Mouse (Mus musculus): ENCODE data around the gene Mrfap1. TPM values are rescaled to one million over a fixed set of nuclear protein-coding genes. Genes with fewer than 3 reads are reported as not detected.
A peak's percentile ranks its signal among the peaks of the same experiment; 100 is the strongest.
"Not testable (repeated sequence)": the region's sequence is repeated elsewhere in the genome, so short reads cannot be mapped to it uniquely, and the experiment has no call there.

Gene Mrfap1
- total RNA-seq, 1 experiment from 2014 or later = 198 TPM

DNA sequence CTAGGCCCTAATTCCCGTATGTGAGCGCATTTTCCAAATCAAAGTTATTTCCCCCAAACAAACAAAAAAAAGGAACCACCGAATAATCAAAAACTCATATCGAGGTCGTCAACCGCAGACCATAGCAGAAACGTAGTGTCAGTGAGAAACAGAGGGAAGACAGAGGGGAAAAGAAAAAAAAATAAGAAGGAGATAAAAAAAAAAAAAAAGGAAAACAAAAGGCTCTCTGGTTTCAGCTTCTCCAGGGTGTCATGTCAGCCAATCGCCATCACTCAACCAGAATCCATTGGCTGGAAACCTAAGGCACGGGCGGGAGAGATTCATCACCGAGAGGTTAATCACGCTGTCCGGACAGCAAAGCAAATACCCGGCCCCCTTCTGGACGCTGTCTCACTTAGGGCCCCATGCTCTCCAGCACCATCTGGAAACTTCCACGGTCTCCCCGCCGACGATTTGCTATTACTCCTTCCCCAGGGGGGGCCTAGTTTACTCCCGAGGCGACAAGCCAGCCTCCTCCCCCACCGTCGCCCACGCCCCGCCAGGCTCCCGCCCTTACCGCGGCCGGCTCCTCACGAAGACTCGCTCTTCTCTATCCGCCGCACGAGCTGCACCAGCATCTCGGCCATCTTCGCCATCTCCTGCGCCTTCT is 801 bp downstream of the Mrfap1 start:
- ATAC-seq (ENCODE audit: extremely low read depth, insufficient number of reproducible peaks, low FRiP score, poor library complexity, severe bottlenecking) = not testable (repeated sequence)

DNA sequence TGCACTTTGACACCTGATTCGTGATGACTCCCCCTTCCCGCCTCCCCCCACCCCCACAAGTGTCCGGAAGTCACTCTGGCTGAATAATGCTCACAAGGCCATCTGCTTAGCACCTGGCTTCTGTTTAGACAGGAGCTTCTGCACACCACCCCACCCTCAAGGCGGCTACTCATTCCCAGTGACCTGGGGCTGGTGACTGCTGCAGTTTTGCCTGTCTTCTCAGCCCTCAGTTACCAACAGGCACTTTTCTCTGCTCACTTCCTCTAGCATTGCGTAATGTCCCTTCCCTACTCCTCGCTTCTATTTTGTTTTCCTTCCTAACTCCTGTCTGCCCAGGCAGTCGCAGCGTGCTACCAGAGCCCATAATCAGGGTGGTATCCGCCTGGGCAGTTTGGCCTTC is 4.7 kb downstream of the Mrfap1 start:
- no peak for ATAC-seq (ENCODE audit: extremely low read depth, insufficient number of reproducible peaks, low FRiP score, poor library complexity, severe bottlenecking)

DNA sequence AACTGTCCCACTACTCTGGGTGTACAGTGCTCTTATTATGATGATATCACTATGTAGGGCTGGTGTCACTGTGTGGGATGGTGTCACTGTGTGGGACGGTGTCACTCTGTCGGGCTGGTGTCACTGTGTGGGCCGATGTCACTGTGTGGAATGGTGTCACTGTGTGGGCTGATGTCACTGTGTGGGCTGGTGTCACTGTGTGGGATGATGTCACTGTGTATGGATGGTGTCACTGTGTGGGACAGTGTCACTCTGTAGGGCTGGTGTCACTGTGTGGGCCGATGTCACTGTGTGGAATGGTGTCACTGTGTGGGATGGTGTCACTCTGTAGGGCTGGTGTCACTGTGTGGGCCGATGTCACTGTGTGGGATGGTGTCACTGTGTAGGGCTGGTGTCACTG is 10.5 kb downstream of the Mrfap1 start:
- ATAC-seq (ENCODE audit: extremely low read depth, insufficient number of reproducible peaks, low FRiP score, poor library complexity, severe bottlenecking) = no peak

DNA sequence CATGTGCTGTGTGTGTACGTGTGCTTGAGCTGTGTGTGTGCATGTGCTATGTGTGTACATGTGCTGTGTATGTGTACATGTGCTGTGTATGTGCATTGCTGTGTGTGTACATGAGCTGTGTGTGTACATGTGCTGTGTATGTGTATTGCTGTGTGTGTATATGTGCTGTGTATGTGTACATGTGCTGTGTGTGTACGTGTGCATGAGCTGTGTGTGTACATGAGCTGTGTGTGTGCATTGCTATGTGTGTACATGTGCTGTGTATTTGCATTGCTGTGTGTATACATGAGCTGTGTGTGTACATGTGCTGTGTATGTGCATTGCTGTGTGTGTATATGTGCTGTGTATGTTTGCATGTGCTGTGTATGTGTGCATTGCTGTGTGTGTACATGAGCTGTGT is 17.1 kb downstream of the Mrfap1 start:
- ATAC-seq (ENCODE audit: extremely low read depth, insufficient number of reproducible peaks, low FRiP score, poor library complexity, severe bottlenecking) = no peak

DNA sequence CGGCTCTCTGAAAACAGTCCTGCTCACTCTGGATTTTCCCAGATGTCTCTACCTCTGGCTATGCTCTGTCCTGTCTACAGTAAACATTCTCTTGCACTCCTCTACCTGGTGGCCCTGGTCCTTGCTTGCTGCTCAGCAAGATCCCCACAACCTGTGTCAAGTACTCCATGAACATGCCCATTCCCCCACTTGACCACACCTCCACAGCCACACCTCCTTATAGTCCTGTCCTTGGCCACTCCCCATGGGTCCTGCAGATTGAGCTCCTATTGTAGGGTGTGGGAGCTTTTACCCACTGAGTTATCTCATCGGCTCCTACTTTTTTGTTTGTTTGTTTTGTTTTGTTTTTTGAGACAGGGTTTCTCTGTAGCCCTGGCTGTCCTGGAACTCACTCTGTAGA is 17.7 kb downstream of the Mrfap1 start:
- no peak for ATAC-seq (ENCODE audit: extremely low read depth, insufficient number of reproducible peaks, low FRiP score, poor library complexity, severe bottlenecking)

DNA sequence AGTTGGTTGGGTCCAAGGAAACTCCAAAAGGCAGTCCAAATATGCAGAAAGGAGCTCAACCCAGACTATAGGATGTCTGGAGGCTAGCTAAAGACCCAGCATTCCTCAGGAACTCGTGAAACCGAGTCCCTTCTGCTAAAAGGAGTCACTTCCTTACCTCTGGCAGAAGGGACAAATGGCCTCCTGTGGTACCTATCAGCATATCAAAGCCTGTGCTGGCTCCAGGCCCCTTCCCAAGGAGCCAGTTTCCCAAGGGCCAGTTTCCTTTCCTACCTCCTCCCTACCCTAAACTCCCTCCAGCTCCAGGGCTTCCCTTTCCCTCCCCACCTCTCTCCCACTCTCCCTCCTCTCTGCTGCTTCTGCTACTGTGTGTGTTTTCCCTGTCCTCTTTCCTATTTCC is 19.4 kb downstream of the Mrfap1 start:
- no peak for ATAC-seq (ENCODE audit: extremely low read depth, insufficient number of reproducible peaks, low FRiP score, poor library complexity, severe bottlenecking)

DNA sequence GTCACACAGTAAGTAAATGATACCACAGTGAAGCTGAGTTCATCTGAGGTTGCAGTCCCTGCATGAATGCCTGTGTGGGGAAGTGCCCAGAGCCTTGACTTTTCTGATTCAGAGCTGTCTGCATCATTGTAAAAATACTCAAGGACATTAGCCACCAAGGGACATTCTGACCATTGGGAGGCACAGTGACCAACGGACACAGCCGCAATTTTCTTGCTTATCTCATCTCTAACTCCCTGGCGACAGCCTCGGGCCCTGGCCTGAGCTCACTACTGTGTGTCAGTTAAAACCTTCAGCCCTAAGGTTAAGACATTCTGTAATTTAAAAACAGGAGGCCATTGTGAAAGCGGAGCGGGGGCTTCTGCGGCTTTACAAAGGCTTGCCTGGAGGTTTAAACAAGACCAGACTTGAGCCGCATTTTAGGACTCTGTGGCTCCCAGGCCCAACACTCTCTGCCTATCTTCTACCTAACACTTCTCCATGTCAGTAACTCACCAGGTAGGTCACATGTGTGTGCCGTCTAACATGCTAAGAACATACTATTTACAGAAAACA is 20.5 kb downstream of the Mrfap1 start:
- no peak for ATAC-seq (ENCODE audit: extremely low read depth, insufficient number of reproducible peaks, low FRiP score, poor library complexity, severe bottlenecking)

DNA sequence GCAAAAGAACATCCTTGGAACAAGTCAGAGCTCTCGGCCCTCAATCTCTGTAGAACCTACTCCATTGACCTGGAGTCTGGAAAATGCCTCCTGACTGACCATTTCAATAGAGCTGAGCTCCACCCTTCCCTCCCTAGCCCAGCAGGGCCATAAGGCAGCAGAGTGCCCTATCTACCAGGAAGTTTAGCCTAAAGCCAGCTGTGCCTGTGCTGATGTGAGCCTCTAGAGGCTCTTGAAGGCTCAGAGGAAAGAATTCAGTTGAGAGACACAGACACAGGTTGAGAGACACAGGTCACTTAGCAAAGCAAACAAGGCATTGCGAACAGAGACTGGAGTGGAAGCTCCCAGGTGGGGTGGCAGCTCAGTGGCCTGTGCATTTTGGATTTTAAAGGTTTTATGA is 21.3 kb downstream of the Mrfap1 start:
- no peak for ATAC-seq (ENCODE audit: extremely low read depth, insufficient number of reproducible peaks, low FRiP score, poor library complexity, severe bottlenecking)

DNA sequence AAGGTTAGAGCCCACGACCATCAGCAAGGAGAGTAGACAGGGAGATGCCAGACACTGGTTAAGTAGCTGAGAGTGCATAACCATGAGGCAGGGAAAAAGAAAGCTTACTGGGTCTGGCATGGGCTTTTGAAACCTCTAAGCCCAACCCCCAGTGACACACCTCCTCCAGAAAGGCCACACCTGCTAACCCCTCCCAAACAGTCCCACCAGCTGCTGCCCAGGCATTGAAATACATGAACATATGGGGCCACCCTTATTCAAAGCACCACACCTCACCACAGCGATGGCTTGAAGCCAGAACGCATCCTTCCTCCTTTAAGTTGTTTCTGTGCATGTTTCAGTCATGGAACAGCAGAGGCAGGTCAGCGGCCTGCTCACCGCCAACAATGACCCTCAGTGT is 24.0 kb downstream of the Mrfap1 start:
- ATAC-seq (ENCODE audit: extremely low read depth, insufficient number of reproducible peaks, low FRiP score, poor library complexity, severe bottlenecking) = no peak

DNA sequence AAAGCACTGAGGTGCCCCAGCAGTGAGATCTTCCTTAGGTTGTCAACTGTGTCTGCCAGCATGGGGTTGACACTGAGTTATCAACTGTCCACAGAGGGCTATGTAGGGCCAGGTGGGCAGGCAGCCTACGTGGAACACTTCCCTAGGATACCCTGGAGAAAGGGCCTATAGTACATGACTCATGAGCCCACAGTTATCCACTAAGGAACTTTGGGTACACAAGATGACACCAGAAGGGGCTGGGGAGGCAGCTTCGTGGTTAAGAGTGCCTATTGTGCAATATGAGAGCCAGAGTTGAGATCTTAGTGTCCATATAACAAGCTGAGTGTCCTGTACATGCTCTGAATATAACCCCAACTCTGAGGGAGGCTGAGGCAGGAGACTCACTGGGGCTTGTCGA is 27.0 kb downstream of the Mrfap1 start:
- no peak for ATAC-seq (ENCODE audit: extremely low read depth, insufficient number of reproducible peaks, low FRiP score, poor library complexity, severe bottlenecking)

DNA sequence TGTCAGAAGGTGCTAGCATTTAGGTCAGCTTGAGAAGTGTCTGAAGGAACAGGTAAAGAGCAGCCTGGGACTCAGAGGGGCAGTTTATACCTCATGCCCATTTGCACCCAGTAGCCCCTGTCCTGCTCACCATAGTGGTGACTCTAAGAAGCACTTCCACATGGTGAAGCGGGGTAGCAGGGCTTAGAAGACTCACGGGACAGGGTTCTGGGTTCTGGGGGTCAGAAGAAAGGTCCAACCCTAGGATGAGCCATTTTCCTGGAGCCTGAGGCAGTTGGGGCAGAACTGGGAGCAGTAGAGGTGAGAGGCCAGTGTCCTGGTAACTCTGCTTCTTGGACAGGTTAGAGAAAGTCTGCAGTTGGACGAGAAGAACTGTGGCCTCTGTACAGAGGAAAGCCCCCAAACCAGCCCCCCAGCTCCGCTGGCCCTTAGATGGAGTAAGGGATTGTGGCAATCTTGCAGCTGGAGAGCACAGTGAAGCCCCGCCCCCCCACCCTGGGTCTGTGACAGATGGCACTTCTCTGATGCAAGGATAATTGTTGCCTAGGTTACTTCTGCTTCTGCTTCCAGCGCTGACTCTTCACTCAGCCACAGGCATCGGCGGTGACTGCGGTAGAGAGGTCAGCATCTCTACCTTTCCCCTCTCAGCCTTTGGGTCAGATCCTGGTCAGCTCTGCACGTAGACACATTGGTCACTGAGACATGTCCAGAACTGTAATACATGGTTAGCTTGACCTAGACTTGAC is 29.4 kb downstream of the Mrfap1 start:
- ATAC-seq (ENCODE audit: extremely low read depth, insufficient number of reproducible peaks, low FRiP score, poor library complexity, severe bottlenecking) = peak; percentile 42; the same call in 1 of the 2 replicates

DNA sequence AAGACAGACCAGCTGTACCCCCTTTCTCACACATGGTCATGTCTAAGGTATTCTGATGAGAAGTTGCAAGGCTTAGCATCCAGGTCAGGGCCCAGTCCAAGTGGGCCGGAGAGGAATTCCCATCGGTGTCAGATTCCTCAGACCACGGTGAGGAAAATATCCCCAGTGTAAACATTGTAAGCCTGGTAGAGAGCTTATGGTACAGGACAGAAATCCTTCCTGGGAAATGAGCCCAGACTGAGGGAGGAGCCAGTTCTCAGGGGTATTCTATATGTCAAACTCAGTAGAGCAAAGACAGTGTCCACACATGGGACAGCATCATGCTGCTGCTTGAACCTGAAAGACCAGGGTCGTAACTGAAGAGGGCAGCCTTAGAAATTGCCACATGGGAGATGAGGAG is 36.7 kb downstream of the Mrfap1 start:
- ATAC-seq (ENCODE audit: extremely low read depth, insufficient number of reproducible peaks, low FRiP score, poor library complexity, severe bottlenecking) = no peak

DNA sequence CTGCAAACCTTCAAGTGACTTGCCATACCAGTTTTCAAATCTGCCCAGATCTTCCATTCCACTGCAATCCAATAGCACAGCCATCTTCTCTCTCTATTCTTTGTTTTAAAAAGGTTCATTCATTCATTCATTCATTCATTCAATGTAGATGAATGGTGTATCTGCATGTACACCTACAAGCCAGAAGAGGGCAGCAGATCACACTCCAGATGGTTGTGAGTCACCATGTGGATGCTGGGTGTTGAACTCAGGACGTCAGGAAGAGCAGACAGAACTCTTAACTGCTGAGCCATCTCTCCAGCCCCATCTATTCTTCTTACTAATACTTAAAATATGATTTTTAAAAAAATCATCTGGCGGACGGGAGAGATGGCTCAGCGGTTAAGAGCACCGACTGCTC is 39.5 kb downstream of the Mrfap1 start:
- ATAC-seq (ENCODE audit: extremely low read depth, insufficient number of reproducible peaks, low FRiP score, poor library complexity, severe bottlenecking) = peak; percentile 70; the same call in 1 of the 2 replicates

DNA sequence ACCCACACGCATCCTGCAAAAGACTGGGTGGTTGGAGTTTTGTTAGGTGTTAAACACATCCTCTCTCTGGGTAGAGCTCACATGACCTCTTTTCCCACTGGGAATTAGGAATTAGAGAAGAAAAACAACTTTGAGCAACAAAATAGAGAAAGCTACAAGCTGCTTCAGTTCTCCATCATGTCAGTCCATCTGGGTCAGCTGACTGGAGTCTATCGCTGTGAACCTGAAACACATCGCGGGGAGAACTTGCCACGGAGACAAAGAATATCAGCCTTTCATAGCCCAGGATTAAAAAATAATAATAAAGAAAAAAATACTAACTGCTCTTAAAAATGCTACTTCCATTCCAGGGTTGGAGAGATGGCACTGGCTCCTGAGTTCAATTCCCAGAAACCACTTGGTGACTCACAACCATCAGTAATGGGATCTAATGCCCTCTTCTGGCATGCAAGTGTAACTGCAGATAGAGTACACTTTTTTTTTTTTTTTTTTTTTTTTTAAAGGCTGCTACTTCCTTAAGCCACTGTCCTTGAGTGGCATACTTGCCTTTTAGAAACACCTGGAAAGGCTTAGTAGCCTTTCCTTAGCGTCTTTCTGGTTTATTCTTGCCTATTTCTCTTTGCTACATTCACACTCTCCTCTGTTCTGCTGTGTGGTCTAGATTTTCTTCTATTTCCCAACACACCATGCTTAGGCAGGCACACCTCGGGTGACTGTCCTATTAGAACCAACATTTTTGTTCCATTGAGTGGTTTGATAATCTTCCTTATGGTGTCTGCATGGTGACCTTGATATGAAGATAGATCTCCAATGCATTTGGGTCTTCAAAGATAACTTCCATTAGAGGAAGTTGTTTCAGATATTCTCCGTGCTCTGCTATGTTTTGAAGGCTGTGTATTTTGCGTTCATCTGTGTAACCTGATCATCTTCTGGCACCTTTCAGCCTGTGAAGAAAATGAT is 46.2 kb downstream of the Mrfap1 start:
- no peak for ATAC-seq (ENCODE audit: extremely low read depth, insufficient number of reproducible peaks, low FRiP score, poor library complexity, severe bottlenecking)

DNA sequence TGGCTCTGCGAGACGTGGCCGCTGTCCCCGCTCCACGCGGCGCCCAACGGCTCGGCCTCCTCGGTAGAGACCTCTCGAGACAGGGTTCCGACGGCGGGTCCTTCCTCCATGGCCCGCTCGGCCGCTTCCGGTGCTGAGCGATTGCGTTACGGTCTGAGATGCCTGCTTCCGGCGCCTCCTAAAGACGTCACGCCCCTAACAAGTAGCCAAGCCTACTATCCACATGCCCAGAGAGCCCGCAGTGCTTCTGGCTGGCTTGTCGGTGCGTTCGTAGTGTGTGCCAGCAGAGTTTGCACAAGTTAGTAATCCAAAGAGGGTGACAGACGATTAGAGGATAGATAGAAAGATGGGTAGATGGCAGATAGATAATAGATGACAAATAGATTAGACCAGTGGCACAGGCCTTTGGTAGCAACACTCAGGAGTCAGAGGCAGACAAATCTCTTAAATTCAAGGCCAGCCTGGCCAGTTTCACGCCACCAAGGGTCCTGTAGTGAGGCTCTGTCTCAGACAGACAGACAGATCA is 48.0 kb downstream of the Mrfap1 start, which contains the start of gene Bloc1s4:
Gene Bloc1s4, minus strand, starts transcription at position 115 of the 526 bp plus-strand sequence.
- peak; percentile 94 for ATAC-seq (ENCODE audit: extremely low read depth, insufficient number of reproducible peaks, low FRiP score, poor library complexity, severe bottlenecking)

DNA sequence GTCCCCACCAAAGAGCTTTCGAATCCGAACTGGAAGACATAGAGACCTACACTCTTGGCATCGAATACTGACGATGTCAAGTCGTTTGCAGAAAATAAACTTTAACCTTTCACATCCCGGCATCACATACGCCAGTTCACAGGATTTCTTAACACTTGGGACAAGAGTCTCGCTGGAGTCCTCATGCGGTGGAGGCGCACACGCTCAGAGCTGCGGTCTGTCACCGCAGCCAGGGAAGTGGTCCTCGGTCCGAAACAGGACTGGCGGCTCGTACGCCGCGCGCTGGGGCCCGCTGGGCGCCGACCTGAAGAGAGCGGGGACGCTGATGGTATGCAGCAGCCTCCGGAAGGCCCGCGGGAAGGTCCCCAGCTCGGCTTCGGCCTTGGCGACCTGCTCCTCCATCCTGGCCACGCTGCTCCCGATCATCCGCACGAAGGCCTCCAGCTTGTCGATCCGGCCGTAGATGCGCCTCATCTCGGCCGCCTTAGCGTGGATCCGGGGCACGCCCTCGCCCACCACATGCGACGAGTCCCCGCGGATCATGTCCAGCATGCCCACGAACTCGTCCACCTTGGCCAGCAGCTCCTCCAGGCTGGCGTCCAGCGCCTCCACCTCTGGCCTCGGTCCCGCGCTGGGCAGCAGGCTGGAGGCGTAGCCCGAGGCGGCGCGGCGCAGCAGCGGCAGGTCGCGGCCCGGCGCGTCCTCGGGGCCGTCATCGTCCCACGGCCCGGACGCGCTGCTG is 48.6 kb downstream of the Mrfap1 start:
- no peak for ATAC-seq (ENCODE audit: extremely low read depth, insufficient number of reproducible peaks, low FRiP score, poor library complexity, severe bottlenecking)

DNA sequence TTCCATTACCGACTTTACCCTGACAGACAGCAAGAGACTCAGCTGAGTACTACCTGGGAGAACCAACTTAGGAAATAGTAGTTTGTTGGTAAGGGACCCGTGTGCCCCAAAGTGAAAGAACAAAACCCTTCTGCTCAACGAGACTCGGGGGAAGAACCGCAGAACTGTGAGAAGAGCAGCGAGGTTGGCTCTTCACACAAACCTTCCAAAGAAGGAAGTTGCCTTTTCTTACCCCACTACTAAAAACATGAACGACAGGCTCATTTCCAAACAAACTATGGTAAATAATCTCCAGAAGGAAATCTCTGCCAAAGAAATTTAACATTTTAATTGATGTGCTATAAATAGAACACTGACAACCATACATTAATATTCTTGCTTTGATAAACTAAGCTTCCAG is 49.5 kb downstream of the Mrfap1 start:
- no peak for ATAC-seq (ENCODE audit: extremely low read depth, insufficient number of reproducible peaks, low FRiP score, poor library complexity, severe bottlenecking)
